Mouse (Mus musculus): ENCODE results near the gene Abca13. TPM values are rescaled to one million over a fixed set of nuclear protein-coding genes. Genes with fewer than 3 reads are reported as not detected.
A peak's percentile ranks its signal among the peaks of the same experiment; 100 is the strongest.
"Not testable (repeated sequence)": the region's sequence is repeated elsewhere in the genome, so short reads cannot be mapped to it uniquely, and the experiment has no call there.

Gene Abca13
- polyA plus RNA-seq, 1 experiment from 2014 or later: 0.02 TPM

GRCm38 (mm10) chr11:9472400-9472799 lies 280.7 kb downstream of the Abca13 start:
- WGBS: 88% methylated on average over 1 of the region's 1 CpGs
- no peak overlapping the region for H3K27ac ChIP-seq
- no peak overlapping the region for H3K4me3 ChIP-seq
- H3K4me1 ChIP-seq: no peaks in the 10 kb centered on the region
- no peaks in the 10 kb centered on the region for H3K36me3 ChIP-seq (replicated peaks)
- DNase-seq (ENCODE audit: extremely low spot score, low spot score): no peak
- no peaks in the 10 kb centered on the region for H3K9me3 ChIP-seq
- H3K27me3 ChIP-seq (ENCODE audit: poor library complexity, severe bottlenecking): no peaks in the 10 kb centered on the region

GRCm38 (mm10) chr11:9481511-9481910 lies 289.8 kb downstream of the Abca13 start:
- DNase-seq (ENCODE audit: extremely low spot score, low spot score): peak; percentile 23
- no peak overlapping the region for H3K27ac ChIP-seq
- H3K27me3 ChIP-seq (ENCODE audit: poor library complexity, severe bottlenecking): no peaks in the 10 kb centered on the region
- WGBS: 26% methylated on average over 6 of the region's 6 CpGs
- no peaks in the 10 kb centered on the region for H3K4me1 ChIP-seq
- H3K4me3 ChIP-seq: no peak overlapping the region
- no peaks in the 10 kb centered on the region for H3K36me3 ChIP-seq (replicated peaks)
- H3K9me3 ChIP-seq: no peaks in the 10 kb centered on the region

GRCm38 (mm10) chr11:9500326-9501142 lies 308.8 kb downstream of the Abca13 start:
- no peak overlapping the region for H3K4me3 ChIP-seq
- H3K4me1 ChIP-seq: peaks cover 11% of the 10 kb centered on the region
- no peaks in the 10 kb centered on the region for H3K27me3 ChIP-seq (ENCODE audit: poor library complexity, severe bottlenecking)
- DNase-seq (ENCODE audit: extremely low spot score, low spot score): no peak
- H3K9me3 ChIP-seq: no peaks in the 10 kb centered on the region
- WGBS: 64% methylated on average over 5 of the region's 5 CpGs
- no peaks in the 10 kb centered on the region for H3K36me3 ChIP-seq (replicated peaks)
- H3K27ac ChIP-seq: no peak overlapping the region

GRCm38 (mm10) chr11:9514966-9515365 lies 323.2 kb downstream of the Abca13 start:
- H3K4me1 ChIP-seq; H3K36me3 ChIP-seq (replicated peaks); H3K27ac ChIP-seq; DNase-seq (ENCODE audit: extremely low spot score, low spot score); H3K9me3 ChIP-seq; H3K4me3 ChIP-seq; H3K27me3 ChIP-seq (ENCODE audit: poor library complexity, severe bottlenecking): not testable (repeated sequence)
- 70% methylated on average over 2 of the region's 2 CpGs for WGBS

- Histone ChIP-seq H3K36me3 (replicated peaks) (no peaks in the 10 kb centered on the region), H3K4me1 (no peaks in the 10 kb centered on the region), H3K27me3 (ENCODE audit: poor library complexity, severe bottlenecking) (no peaks in the 10 kb centered on the region), H3K27ac (no peak overlapping the region), H3K9me3 (no peaks in the 10 kb centered on the region), H3K4me3 (no peak overlapping the region)
- WGBS: 86% methylated on average over 3 of the region's 3 CpGs
- no peak for DNase-seq (ENCODE audit: extremely low spot score, low spot score)
These were observed 336.8 kb downstream of the Abca13 start for GRCm38 (mm10) chr11:9528556-9528955.

- H3K9me3 ChIP-seq: no peaks in the 10 kb centered on the region
- no peaks in the 10 kb centered on the region for H3K4me1 ChIP-seq
- H3K36me3 ChIP-seq (replicated peaks): no peaks in the 10 kb centered on the region
- 94% methylated on average over 8 of the region's 8 CpGs for WGBS
- no peak overlapping the region for H3K4me3 ChIP-seq
- no peaks in the 10 kb centered on the region for H3K27me3 ChIP-seq (ENCODE audit: poor library complexity, severe bottlenecking)
- H3K27ac ChIP-seq: no peak overlapping the region
- no peak for DNase-seq (ENCODE audit: extremely low spot score, low spot score)
These were observed 340.0 kb downstream of the Abca13 start for GRCm38 (mm10) chr11:9531715-9532114.

- DNase-seq (ENCODE audit: extremely low spot score, low spot score): no peak
- Histone ChIP-seq H3K36me3 (replicated peaks) (no peaks in the 10 kb centered on the region), H3K27ac (no peak overlapping the region), H3K9me3 (no peaks in the 10 kb centered on the region), H3K4me1 (no peaks in the 10 kb centered on the region), H3K27me3 (ENCODE audit: poor library complexity, severe bottlenecking) (no peaks in the 10 kb centered on the region), H3K4me3 (no peak overlapping the region)
- WGBS: 90% methylated on average over 1 of the region's 1 CpGs
These were observed 341.4 kb downstream of the Abca13 start for GRCm38 (mm10) chr11:9533189-9533588.

GRCm38 (mm10) chr11:9533658-9534202 lies 342.0 kb downstream of the Abca13 start:
- 87% methylated on average over 1 of the region's 1 CpGs for WGBS
- Histone ChIP-seq H3K4me3 (no peak overlapping the region), H3K27me3 (ENCODE audit: poor library complexity, severe bottlenecking) (no peaks in the 10 kb centered on the region), H3K4me1 (0 out of 2 replicates have a peak, but pooled peaks cover 4% of the 10 kb centered on the region), H3K9me3 (no peaks in the 10 kb centered on the region), H3K36me3 (replicated peaks) (no peaks in the 10 kb centered on the region), H3K27ac (no peak overlapping the region)
- DNase-seq (ENCODE audit: extremely low spot score, low spot score): no peak

- no peaks in the 10 kb centered on the region for H3K36me3 ChIP-seq (replicated peaks)
- H3K9me3 ChIP-seq: no peaks in the 10 kb centered on the region
- no peak overlapping the region for H3K27ac ChIP-seq
- no peaks in the 10 kb centered on the region for H3K27me3 ChIP-seq (ENCODE audit: poor library complexity, severe bottlenecking)
- WGBS: 78% methylated on average over 6 of the region's 6 CpGs
- no peak overlapping the region for H3K4me3 ChIP-seq
- H3K4me1 ChIP-seq: 0 out of 2 replicates have a peak, but pooled peaks cover 4% of the 10 kb centered on the region
- DNase-seq (ENCODE audit: extremely low spot score, low spot score): no peak
These were observed 345.1 kb downstream of the Abca13 start for GRCm38 (mm10) chr11:9536811-9537210.

- Histone ChIP-seq H3K27ac (no peak overlapping the region), H3K27me3 (ENCODE audit: poor library complexity, severe bottlenecking) (no peaks in the 10 kb centered on the region), H3K4me1 (0 out of 2 replicates have a peak, but pooled peaks cover 4% of the 10 kb centered on the region), H3K36me3 (replicated peaks) (no peaks in the 10 kb centered on the region), H3K9me3 (no peaks in the 10 kb centered on the region), H3K4me3 (no peak overlapping the region)
- no peak for DNase-seq (ENCODE audit: extremely low spot score, low spot score)
- 75% methylated on average over 1 of the region's 1 CpGs for WGBS
These were observed 346.6 kb downstream of the Abca13 start for GRCm38 (mm10) chr11:9538328-9538727.

- 88% methylated on average over 2 of the region's 2 CpGs for WGBS
- no peak for DNase-seq (ENCODE audit: extremely low spot score, low spot score)
- H3K4me3 ChIP-seq: no peak overlapping the region
- no peaks in the 10 kb centered on the region for H3K9me3 ChIP-seq
- H3K27me3 ChIP-seq (ENCODE audit: poor library complexity, severe bottlenecking): no peaks in the 10 kb centered on the region
- H3K36me3 ChIP-seq (replicated peaks): no peaks in the 10 kb centered on the region
- no peak overlapping the region for H3K27ac ChIP-seq
- no peaks in the 10 kb centered on the region for H3K4me1 ChIP-seq
These were observed 368.3 kb downstream of the Abca13 start for GRCm38 (mm10) chr11:9560026-9560425.

- Histone ChIP-seq H3K27me3 (ENCODE audit: poor library complexity, severe bottlenecking) (no peaks in the 10 kb centered on the region), H3K27ac (no peak overlapping the region), H3K4me1 (no peaks in the 10 kb centered on the region), H3K36me3 (replicated peaks) (no peaks in the 10 kb centered on the region), H3K9me3 (no peaks in the 10 kb centered on the region), H3K4me3 (no peak overlapping the region)
- WGBS: 92% methylated on average over 2 of the region's 2 CpGs
- DNase-seq (ENCODE audit: extremely low spot score, low spot score): no peak
These were observed 376.6 kb downstream of the Abca13 start for GRCm38 (mm10) chr11:9568302-9568701.

GRCm38 (mm10) chr11:9570319-9570718 lies 378.6 kb downstream of the Abca13 start:
- Histone ChIP-seq H3K27me3 (ENCODE audit: poor library complexity, severe bottlenecking) (no peaks in the 10 kb centered on the region), H3K4me3 (no peak overlapping the region), H3K36me3 (replicated peaks) (no peaks in the 10 kb centered on the region), H3K4me1 (no peaks in the 10 kb centered on the region), H3K9me3 (no peaks in the 10 kb centered on the region), H3K27ac (no peak overlapping the region)
- 71% methylated on average over 6 of the region's 6 CpGs for WGBS
- DNase-seq (ENCODE audit: extremely low spot score, low spot score): no peak
